Mouse (Mus musculus) CH12F3 (cell line): ENCODE data around the gene Sncg.
"Not testable (repeated sequence)": the region's sequence is repeated elsewhere in the genome, so short reads cannot be mapped to it uniquely, and the experiment has no call there.

Source experiments
- in situ Hi-C: fragments of 300-500 bp; cut with MboI; formaldehyde crosslinking; loops from 2 replicates; pipeline ENCODE4 v1.14.3; 2020; ENCODE audit warnings: low sequenced_read_pairs

The Sncg gene

GRCm38 (mm10) chr14:34374577-34374976 lies at the start of gene Sncg:
Gene Sncg (minus strand): TSS chr14:34374789.
- in situ Hi-C loops = loop anchor here (25.0 kb wide), 1 partner anchor 287 kb away; the partner anchor contains the start of gene Anxa8

- in situ Hi-C loops = no loop called here
These were observed 46.5 kb upstream of the Sncg start for GRCm38 (mm10) chr14:34421078-34421477.

GRCm38 (mm10) chr14:34417501-34417900 lies 42.9 kb upstream of the Sncg start:
- in situ Hi-C loops = no loop called here

- in situ Hi-C loops = not testable (repeated sequence)
These were observed 42.4 kb upstream of the Sncg start for GRCm38 (mm10) chr14:34416946-34417345.

DNA sequence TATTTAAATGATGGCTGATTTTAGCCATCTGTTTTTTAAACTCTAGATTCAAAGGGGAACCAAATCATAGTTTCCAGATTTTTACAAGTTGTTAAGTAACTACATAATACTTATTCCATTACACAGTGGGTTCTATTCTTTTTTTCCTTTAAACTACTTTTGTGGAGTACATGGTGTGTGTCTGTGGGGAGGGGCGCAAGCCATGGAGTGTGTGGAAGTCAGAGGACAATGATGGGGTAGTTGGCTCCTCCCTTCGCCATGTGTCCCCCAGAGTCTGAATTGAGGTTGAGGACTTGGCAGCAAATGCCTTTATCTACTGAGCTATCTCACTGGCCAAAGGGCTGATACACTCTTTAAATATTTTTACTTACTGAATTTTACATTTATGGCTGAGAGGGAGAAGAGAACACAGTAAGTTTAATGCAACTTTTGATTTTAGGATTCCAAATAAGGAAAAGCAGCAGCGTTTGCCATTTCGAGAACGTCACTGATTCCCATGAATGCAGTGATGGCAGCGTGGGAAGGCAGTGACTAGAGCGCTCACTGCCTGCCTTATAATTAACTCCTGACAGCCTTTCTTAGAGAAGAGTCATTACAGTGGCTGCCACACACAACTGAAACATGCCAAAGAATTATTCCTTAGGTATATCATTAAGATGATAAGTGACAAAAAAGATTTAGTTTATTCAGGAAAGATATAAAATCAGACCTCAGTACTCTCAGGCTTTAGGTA lies 37.7 kb upstream of the Sncg start:
- in situ Hi-C loops = no loop called here

DNA sequence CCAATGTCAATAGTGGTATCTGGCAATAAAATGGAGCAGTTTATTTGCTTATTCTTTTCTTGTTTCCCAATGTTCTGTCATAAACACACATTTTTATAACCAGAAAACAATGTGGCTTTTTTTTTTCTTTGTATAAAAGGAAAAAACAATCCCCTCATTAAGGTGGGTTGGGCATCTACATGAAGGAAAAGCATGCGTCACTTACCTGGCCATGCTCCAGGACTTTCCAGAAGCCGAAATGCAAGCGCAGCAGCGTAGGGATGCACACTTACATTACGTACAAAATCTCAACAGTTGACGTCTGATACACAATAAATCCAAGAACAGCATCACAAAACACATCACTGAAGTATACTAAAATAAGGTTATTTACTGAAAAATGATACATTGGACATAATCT lies 36.1 kb upstream of the Sncg start:
- in situ Hi-C loops = no loop called here

DNA sequence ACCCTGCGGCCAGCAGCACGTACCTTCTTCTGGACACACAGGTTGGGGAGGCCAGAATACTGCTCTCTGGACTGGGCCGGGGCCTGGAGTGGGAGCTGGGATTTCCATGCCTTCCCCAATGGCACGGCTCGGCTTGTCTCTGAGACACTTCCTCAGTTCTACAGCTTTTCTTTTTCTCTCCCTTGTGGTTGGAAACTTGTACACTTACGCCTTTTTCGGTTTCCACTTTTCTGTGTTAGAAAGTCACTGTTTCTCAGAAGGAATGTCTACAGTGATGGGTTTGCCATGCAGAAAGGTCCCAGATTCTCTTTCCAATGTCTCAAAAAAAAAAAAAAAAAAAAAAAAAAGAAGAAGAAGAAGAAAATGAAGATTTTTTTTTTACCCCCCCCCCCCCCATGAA lies 28.8 kb upstream of the Sncg start:
- in situ Hi-C loops = no loop called here

GRCm38 (mm10) chr14:34402871-34403270 lies 28.3 kb upstream of the Sncg start:
- in situ Hi-C loops = no loop called here

DNA sequence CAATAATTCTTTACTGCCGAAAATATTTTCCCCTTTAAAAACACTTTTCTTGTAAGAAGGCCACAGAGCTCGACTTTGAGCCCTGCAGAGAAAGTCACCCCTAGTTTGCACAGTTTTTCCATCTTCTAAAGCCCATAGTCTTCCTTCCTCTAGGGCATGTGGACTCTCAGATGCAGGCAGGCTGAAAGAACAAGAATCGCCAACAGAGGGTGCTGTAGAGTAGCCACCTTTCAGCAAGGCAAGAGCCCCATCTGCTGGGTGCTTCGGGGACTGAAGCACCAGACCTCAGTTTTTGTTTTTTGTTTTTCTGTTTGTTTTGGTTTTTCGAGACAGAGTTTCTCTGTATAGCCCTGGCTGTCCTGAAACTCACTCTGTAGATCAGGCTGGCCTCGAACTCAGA lies 26.5 kb upstream of the Sncg start:
- in situ Hi-C loops = no loop called here

- in situ Hi-C loops = no loop called here
These were observed 25.4 kb upstream of the Sncg start for GRCm38 (mm10) chr14:34400021-34400420.

GRCm38 (mm10) chr14:34399301-34399700 lies 24.7 kb upstream of the Sncg start:
- in situ Hi-C loops = no loop called here

- in situ Hi-C loops = no loop called here
These were observed 24.3 kb upstream of the Sncg start for GRCm38 (mm10) chr14:34398901-34399300.

DNA sequence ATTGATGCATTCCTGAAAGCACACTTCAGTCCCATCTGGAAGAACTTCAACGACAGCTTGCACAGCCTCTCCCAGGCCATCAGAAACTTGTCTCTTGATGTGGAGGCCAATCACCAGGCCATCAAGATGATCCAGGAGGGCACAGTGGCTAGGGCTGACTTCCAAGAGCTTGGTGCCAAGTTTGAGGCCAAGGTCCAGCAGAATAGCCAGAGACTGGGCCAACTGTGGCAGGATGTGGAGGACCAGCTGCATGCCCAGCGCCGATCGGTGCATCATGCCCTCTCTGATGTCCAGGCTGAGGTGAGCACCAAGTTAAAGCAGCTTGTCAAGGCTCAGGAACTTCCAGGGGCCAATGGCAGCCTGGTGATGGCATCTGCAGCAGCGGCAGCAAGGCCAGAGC lies 23.3 kb upstream of the Sncg start:
- in situ Hi-C loops = no loop called here

DNA sequence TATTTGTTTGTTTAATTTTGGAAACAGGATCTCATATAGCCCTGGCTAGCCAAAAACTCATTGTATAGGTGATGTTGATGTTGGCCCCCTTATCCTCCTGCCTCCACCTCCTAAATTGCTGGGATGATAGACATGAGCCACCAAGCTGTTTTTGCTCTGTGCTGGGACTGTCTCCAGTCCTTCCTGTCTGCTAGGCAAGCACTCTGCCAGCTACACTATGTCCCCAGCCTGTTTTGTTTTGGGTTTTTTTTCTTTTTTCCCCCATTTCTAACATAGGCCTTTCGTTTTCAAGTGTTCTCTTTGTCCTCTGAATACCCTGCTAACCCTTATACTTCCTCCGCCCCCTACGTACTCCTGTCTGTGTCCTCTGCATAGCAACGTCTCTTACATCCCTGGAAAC lies 18.7 kb upstream of the Sncg start:
- in situ Hi-C loops = no loop called here

DNA sequence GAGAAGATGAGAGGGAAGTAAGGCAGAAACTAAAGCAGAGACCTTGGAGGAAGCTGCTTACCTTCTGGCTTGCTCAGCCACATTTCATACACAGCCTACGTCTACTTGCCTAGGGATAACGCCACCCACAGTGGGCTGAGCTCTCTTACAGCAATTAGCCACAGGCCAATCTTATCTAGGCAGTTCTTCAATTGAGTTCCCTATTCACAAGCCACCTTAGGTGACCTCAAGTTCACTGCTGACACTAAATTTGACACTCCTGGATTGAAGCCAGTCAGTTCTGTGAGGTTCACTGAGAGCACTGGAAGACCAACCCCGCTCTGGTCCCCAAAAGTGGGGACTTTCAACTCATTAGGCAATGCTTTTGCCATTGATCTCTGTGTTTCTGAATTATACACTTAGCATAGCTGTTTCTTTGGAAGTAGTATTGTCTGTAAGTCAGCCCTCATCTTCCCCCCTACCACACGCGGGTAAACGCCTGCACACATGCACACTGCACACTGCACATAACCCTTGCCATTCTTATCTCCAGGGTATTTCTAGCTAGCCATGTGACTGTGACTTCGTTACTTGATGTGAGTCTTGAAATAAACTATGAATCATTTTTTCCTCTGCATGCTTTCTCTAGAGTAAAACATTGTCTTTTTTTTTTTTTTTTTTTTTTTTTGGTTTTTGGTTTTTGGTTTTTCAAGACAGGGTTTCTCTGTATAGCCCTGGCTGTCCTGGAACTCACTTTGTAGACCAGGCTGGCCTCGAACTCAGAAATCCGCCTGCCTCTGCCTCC lies 8.5 kb upstream of the Sncg start:
- in situ Hi-C loops = no loop called here

DNA sequence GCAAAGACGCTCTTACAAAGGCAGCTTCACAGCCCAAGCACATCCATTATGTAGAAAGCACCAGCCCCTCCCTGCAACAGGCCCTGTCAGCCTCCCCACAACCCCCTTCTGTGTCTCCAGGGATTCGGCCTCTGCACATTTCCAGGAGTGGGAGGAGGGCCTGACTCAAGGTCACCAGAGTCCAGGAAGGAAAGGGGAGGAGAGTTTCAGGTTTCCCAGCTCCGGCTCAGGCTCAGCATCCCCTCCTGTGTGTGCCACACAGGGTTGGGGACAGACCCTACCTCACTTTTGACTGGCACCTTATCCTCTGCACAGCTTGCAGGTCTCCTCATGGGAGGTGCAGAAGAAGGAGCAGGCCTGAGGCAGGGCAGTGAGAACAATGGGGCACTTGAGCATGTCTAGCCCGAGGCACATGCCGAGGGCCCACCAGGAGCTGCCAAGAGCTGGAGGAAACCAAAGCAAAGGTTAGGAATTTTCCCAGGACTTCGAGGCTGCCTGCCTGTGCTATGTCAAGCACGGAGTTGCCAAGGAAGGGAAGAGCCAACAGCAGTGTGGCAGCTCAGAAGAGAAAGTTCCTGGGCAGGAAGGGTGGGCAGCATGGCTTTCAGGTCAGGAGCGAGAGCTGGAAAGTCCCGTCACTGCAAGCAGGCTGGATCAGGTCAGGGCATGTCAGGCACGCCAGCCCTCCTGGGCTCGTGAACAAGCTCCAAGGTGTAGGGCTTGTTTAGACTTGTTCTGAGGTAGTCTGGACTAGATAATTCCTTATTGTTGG lies 4.2 kb upstream of the Sncg start:
- in situ Hi-C loops = no loop called here

DNA sequence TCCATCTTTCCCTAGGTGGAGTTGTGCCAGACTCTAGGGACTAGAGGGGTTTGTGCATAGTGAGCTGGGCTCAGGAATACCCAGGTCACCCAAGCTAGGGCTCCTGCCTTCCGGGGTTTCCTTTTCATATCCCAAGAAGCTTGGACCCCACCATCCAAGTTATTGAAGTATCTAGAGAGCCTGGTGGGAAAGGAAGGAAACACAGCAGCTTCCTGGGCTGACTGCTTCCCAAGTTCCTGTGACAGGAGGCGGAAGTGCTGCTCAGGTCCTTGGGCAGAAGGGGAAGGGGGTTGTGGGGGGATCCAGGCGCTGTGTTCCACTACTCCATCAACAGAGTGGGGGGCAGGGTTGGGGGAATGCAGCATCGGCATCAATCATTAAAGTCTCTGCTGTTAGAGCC lies 2.5 kb upstream of the Sncg start:
- in situ Hi-C loops = no loop called here

DNA sequence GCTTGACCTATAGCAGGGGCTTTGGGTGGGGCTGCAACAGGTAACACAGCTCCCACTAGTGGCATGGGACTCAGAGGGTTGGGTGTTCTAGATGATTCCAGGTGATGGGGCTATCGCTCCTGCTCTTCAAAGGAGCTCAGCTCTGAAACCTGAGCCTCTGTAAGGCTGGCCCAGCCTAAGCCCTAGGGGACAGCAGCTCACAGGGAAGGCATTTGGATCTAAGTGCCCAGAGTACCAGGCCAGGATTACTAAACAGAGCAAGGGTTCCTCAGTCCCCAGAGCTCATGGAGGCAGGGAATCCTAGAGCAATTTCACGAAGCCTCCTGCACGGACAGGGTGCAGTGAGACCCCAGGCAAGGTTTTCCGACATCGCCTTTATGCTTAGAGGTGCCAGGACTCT lies 1.4 kb upstream of the Sncg start:
- in situ Hi-C loops = no loop called here

DNA sequence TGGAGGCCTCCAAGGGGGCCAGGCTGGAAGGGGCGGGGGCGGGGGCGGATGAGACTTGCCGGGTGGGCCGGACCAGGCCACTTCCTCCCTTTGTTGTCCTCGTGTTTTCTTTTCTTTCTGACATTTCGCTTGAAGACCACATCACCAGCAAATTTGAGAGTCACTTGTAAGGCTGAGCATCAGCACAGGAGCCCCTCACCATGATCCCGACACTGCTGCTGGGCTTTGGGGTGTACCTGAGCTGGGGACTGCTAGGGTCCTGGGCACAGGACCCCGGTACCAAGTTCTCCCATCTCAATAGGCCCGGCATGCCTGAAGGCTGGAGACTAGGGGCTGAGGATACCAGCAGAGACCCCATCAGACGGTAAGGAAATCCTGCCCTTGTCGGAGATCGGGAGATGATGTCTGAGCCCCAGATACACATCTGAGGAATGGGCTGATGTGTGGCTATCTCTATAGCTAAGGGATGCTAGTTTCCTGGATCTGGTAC lies 871 bp upstream of the Sncg start, which contains the start of gene Mmrn2:
Gene Mmrn2, plus strand, starts transcription at position 51 of the 490 bp plus-strand sequence.
- in situ Hi-C loops = no loop called here

DNA sequence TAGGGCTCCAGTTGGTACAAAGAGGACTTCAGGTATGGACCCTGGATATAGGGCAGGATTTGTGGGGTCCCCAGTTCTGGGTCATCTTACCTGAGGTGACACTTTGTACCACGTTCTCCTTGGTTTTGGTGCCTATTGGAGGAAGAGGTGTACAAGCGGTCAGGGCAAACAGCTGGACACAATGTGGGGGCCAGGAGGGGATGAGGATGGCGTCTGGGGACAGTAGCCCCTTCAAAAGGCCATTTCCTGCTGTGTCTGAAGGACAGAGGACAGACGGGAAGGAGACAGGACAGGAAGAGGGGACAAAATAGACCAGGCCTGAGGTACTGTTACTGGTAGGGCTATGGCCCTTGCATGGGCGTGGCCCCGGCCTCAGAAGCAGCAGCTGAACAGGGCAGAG lies 1.0 kb downstream of the Sncg start:
- in situ Hi-C loops = loop anchor here (25.0 kb wide), 1 partner anchor 286 kb away; the partner anchor contains the start of gene Anxa8

GRCm38 (mm10) chr14:34372646-34373045 lies 1.9 kb downstream of the Sncg start:
- in situ Hi-C loops = loop anchor here (25.0 kb wide), 1 partner anchor 285 kb away; the partner anchor contains the start of gene Anxa8
